Mouse (Mus musculus) thymus, adult 2 months (tissue): ENCODE data around the gene 9930021J03Rik. TPM values are rescaled to one million over a fixed set of nuclear protein-coding genes. Genes with fewer than 3 reads are reported as not detected.

ENCODE experiments used
- DNase-seq: peaks from one replicate; pipeline ENCODE4 v3.0.0; 2021
- H3K27ac ChIP-seq: fragments of 200-500 bp; 2 replicates; pipeline ENCODE4 v1.5.1; 2012; ENCODE audit warnings: low read length, control low read depth; ENCODE audit not compliant: control insufficient read depth, insufficient read depth
- H3K27me3 ChIP-seq: fragments of 200-500 bp; 2 replicates; pipeline ENCODE4 v1.6.1; 2012; ENCODE audit warnings: mild to moderate bottlenecking, low read length, moderate library complexity, mixed read lengths; ENCODE audit not compliant: control insufficient read depth, insufficient read depth
- H3K36me3 ChIP-seq: fragments of 200-500 bp; 2 replicates; pipeline ENCODE4 v1.6.1; 2012; ENCODE audit warnings: mild to moderate bottlenecking, low read length, moderate library complexity; ENCODE audit not compliant: control insufficient read depth, insufficient read depth
- H3K4me1 ChIP-seq: fragments of 200-500 bp; replicated peaks from 2 replicates; pipeline ENCODE4 v1.6.1; 2012; ENCODE audit warnings: low read length; ENCODE audit not compliant: control insufficient read depth, insufficient read depth
- H3K4me3 ChIP-seq: fragments of 200-500 bp; 2 replicates; pipeline ENCODE4 v1.5.1; 2012; ENCODE audit warnings: mild to moderate bottlenecking, low read length, control low read depth, moderate library complexity; ENCODE audit not compliant: control insufficient read depth, insufficient read depth
- CTCF ChIP-seq: fragments of 200-500 bp; IDR thresholded peaks from 2 replicates; pipeline ENCODE4 v1.5.1; 2012; ENCODE audit warnings: mild to moderate bottlenecking, control low read depth, low read length, moderate library complexity, borderline replicate concordance; ENCODE audit not compliant: control insufficient read depth, poor library complexity, insufficient read depth; ENCODE audit errors: extremely low read depth
- POLR2A ChIP-seq: fragments of 200-500 bp; IDR thresholded peaks from 2 replicates; pipeline ENCODE4 v1.6.1; 2012; ENCODE audit warnings: mild to moderate bottlenecking, low read length, control low read depth, moderate library complexity; ENCODE audit not compliant: control insufficient read depth, poor library complexity, insufficient read depth; ENCODE audit errors: extremely low read depth
- WGBS: fragments of 180-500 bp; shearing (Covaris S2); methylation state at CpG from one replicate; pipeline ENCODE4 v1.1.7; 2018; 5-methylcytosine and 5-hydroxymethylcytosine counted together
- polyA plus RNA-seq: library from polyadenylated mRNA; depleted of rRNA; stranded (reverse); fragments of >200 nt; gene quantifications from 2 replicates; pipeline ENCODE4 v1.2.3, GENCODE M21; 2012

9930021J03Rik gene
- polyA plus RNA-seq, 1 experiment: 12.5 TPM

GRCm38 (mm10) chr19:29704436-29704835, 101.4 kb downstream of the 9930021J03Rik start:
- WGBS: 94% methylated on average over 13 of the region's 13 CpGs
- Histone ChIP-seq H3K4me3 (no peak overlapping the region), H3K27ac (no peak overlapping the region), H3K4me1 (peaks cover 2% of the 10 kb centered on the region; the same call in 1 of the 2 replicates), H3K36me3 (no peaks in the 10 kb centered on the region), H3K27me3 (no peaks in the 10 kb centered on the region)
- no peak for DNase-seq
- no peak for TF ChIP-seq CTCF
- TF ChIP-seq POLR2A: no peak

GRCm38 (mm10) chr19:29701707-29702106, 104.1 kb downstream of the 9930021J03Rik start:
- DNase-seq: no peak
- Histone ChIP-seq H3K27ac (no peak overlapping the region), H3K4me1 (peaks cover 5% of the 10 kb centered on the region), H3K36me3 (no peaks in the 10 kb centered on the region), H3K4me3 (no peak overlapping the region), H3K27me3 (no peaks in the 10 kb centered on the region)
- TF ChIP-seq POLR2A: no peak
- no peak for TF ChIP-seq CTCF
- WGBS: 80% methylated on average over 4 of the region's 4 CpGs

- DNase-seq: no peak
- Histone ChIP-seq H3K4me1 (peaks cover 5% of the 10 kb centered on the region), H3K27ac (no peak within 1 kb of the TSS), H3K4me3 (no peak within 1 kb of the TSS), H3K27me3 (no peaks in the 10 kb centered on the region), H3K36me3 (no peaks in the 10 kb centered on the region)
- 75% methylated on average over 3 of the region's 3 CpGs for WGBS
- TF ChIP-seq CTCF: no peak
- no peak for TF ChIP-seq POLR2A
Measured at GRCm38 (mm10) chr19:29697245-29697874, 108.4 kb downstream of the 9930021J03Rik start, which contains the start of gene Mlana. Gene Mlana, plus strand, starts transcription at chr19:29697824.

GRCm38 (mm10) chr19:29696840-29697239, 108.9 kb downstream of the 9930021J03Rik start:
- no peaks in the 10 kb centered on the region for H3K36me3 ChIP-seq
- peaks cover 5% of the 10 kb centered on the region for H3K4me1 ChIP-seq
- DNase-seq: no peak
- no peak for TF ChIP-seq POLR2A
- no peak for TF ChIP-seq CTCF
- H3K27me3 ChIP-seq: no peaks in the 10 kb centered on the region
- no peak overlapping the region for H3K4me3 ChIP-seq
- no peak overlapping the region for H3K27ac ChIP-seq

- Histone ChIP-seq H3K36me3 (no peaks in the 10 kb centered on the region), H3K4me1 (peaks cover 5% of the 10 kb centered on the region), H3K27ac (no peak overlapping the region), H3K4me3 (no peak overlapping the region), H3K27me3 (no peaks in the 10 kb centered on the region)
- no peak for DNase-seq
- TF ChIP-seq CTCF (no peak), POLR2A (no peak)
- WGBS: 91% methylated on average over 4 of the region's 4 CpGs
Measured at GRCm38 (mm10) chr19:29696309-29696708, 109.5 kb downstream of the 9930021J03Rik start.

- H3K36me3 ChIP-seq: no peaks in the 10 kb centered on the region
- WGBS: 99% methylated on average over 10 of the region's 10 CpGs
- H3K27me3 ChIP-seq: no peaks in the 10 kb centered on the region
- no peak overlapping the region for H3K27ac ChIP-seq
- no peak for TF ChIP-seq POLR2A
- no peak for TF ChIP-seq CTCF
- no peak for DNase-seq
- peaks cover 5% of the 10 kb centered on the region for H3K4me1 ChIP-seq
- H3K4me3 ChIP-seq: no peak overlapping the region
Measured at GRCm38 (mm10) chr19:29695071-29695470, 110.7 kb downstream of the 9930021J03Rik start.
